Mouse (Mus musculus) embryo, embryonic 9.5 days (tissue): ENCODE data around the gene Cfl2.

Source experiments
- DNase-seq: peaks from one replicate; pipeline ENCODE4 v3.0.0-alpha.2; 2017; ENCODE audit errors: extremely low spot score

The Cfl2 gene

DNA sequence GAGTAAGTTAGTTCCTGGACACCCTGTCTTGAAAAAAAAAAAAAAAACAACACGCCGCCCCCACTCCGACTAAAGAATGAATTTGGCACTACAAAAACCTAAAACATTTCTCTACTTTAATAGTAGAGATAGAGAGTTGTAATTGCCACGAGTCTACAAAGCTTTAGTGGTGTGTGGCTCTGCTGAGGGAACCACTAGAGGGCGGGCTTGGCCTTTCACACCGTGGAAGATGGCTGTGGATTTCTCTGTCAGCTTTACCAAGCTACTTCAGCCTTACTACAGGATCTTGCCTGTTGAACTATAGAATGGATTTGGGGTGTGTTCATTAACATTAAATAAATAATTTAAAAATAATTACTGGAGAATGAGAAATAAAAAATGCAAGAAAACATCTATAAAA, 32.1 kb downstream of the Cfl2 start:
- peak; percentile 70 for DNase-seq

DNA sequence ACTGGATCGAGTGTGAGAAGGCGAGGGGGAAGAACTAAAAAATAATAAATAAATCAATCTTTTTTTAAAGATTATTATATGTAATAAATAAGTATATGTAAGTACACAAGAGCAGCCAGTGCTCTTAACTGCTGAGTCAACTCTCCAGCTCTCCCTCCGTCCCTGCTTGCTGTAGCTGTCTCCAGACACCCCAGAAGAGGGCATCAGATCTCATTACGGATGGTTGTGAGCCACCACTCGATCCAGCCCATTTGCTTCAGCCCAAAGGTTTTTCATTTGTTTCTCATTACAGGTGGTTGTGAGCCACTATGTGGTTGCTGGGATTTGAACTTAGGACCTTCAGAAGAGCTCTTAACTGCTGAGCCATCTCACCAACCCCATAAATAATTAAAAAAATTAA, 32.8 kb downstream of the Cfl2 start:
- no peak for DNase-seq

DNA sequence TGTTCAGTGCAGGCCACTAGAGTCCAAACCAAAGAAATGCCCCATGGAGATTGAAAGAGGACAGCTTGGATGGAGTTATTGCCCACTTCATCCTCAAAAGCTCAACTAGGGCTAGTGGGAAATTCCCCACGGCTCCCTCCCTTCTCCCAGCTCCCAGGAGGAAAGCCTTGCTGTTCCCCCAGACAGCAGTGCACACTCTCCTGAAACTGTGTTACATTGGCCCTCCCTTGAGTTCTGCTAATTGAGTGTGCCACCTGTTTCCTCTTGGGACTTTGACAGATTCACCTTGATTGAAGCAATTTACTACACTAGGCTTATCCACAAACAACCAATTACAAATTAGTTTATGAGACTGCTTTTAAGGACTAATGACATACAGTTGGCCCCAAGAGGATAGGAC, 34.6 kb downstream of the Cfl2 start:
- DNase-seq: no peak

DNA sequence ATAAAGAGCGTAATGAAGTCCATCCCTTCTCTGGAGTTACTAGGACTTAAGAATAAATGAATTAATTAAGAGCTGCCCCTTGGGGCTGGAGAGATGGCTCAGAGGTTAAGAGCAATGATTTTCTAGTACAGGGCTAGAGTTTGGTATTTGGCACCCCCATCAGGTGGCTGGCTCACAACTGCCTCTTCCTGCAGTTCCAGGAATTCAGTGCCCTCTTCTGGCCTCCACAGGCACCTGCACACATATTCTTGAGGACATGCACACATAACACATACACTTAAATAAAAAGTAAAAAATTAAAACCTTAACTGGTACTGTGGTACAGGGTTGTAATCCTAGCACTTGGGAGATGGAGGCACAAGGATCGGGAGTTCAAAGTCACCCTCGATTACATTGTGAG, 37.5 kb downstream of the Cfl2 start:
- no peak for DNase-seq

DNA sequence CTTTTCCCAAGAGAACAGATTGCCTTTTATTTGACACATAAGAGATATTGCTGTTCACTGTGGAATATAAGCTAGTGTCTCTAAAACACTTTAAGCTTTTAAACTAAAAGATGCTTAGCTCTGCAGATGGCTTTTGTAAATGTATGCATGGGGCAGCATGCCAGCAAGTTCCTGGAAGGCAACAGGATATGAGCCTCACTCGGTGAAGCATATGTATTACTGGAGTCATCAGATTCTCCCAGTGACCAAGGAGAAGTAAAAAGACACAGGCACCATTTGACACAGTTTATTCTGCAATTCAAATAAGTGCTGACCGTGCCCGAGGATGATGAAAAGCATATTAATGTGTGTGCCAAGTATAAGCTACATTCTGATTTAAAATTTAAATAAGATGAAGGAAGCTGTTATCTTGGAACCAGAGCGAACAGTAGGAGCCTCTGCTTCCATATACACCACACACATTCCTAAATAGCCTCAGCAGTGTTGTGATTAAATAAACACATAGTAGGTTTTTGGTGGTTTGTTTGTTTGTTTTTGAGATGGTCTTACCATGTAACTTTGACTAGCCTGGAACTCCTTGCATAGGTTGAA, 39.7 kb downstream of the Cfl2 start:
- DNase-seq: no peak

DNA sequence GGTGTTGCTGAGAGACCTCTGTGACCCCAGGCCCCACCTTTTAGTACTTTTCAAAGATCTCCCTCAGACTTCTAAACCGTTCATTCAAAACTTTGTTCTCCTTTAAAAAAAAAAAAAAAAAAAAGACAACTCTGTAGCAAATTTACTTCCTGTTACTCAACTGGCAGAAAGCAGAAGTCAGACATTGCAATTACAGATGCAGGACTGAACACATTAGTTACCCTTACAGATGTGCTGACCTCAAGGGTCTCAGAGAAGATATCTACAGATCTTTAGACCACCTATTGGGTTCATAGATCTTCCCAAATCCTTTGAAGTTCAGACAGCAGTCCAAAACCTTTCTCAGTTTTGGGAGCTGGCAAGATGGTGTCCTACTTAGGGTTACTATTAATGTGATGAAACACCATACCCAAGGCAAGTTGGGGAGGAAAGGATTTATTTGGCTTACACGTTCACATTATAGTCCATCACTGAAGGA, 42.0 kb downstream of the Cfl2 start:
- DNase-seq: no peak

DNA sequence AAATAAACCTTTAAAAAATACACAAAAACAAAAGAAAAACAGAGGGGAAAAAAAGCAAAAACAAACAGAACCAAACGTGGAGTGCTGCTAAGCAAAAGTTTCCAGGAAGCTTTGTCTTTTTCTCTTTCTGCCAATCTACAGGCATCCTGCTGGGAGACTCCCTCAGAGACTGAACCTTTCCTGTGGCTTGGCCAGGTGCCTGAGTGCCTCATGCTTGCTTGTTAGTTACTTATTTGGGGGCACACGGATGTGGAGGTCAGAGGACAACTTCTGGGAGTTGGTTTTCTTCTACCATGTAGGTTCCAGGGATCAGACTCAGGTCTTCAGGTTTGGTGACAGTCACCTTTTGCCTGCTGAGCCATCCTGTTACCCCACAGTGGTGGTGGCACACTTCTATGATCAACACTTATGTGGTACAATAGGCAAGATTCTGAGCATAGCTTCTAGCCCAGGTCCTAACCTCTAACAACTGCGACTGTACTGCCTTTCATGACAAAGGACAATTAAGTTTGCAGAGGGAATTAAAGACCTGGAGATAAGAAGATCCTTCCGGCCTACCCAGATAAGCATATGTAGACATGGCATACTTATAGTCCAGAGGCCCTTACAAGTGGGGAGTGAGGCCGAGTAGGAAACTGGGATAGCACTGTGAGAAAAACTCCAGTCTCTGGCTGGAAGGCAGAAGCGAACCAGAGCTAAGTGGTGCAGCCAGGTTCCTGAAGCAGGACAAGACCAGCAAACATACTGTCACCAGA, 43.3 kb downstream of the Cfl2 start:
- no peak for DNase-seq

DNA sequence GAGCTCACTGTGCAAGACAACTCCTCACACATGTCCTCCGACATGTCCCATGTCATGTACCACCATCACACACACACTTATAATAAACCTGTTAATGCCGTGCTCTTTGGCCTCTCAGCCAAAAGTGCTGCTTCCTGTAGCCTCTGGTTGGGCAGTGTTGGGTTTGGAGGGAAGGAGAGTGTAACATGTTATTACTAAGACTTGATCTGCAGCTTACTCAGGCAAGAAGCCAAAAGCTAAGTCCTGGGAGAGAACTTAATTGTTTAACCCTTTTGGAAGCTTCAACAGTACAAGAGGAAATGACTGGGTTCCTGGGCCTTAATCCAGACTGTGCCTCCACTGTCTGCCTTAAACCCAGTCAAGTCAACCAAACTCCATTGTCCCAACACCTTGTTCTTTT, 52.5 kb downstream of the Cfl2 start:
- DNase-seq: no peak
